Mouse (Mus musculus) cerebellum, adult 9-11 months (tissue): ENCODE results near the gene Car10.
A peak's percentile ranks its signal among the peaks of the same experiment; 100 is the strongest.

Experiments used
- DNase-seq: peaks from one replicate; pipeline ENCODE4 v3.0.0; 2022

Car10 gene

GRCm38 (mm10) chr11:93097941-93098828 lies at the start of gene Car10:
TSS of gene Car10 (plus strand) at chr11:93098028.
- DNase-seq, result peak; percentile 78

GRCm38 (mm10) chr11:93065021-93065420 lies 32.8 kb upstream of the Car10 start:
- no peak for DNase-seq

- DNase-seq, result no peak
These were observed 32.1 kb upstream of the Car10 start for GRCm38 (mm10) chr11:93065656-93066181.

- no peak for DNase-seq
These were observed 2.2 kb upstream of the Car10 start for GRCm38 (mm10) chr11:93095588-93095987.

GRCm38 (mm10) chr11:93097001-93097400 lies 827 bp upstream of the Car10 start:
- DNase-seq, result peak; percentile 41

GRCm38 (mm10) chr11:93097431-93097851 lies 387 bp upstream of the Car10 start:
- DNase-seq, result peak; percentile 69

- DNase-seq, result peak; percentile 87
These were observed 1.1 kb downstream of the Car10 start for GRCm38 (mm10) chr11:93098933-93099381.

GRCm38 (mm10) chr11:93099431-93100370 lies 1.9 kb downstream of the Car10 start:
- peak; percentile 82 for DNase-seq

- peak; percentile 62 for DNase-seq
These were observed 2.8 kb downstream of the Car10 start for GRCm38 (mm10) chr11:93100606-93101005.

- peak; percentile 84 for DNase-seq
These were observed 3.3 kb downstream of the Car10 start for GRCm38 (mm10) chr11:93101106-93101505.

- peak; percentile 37 for DNase-seq
These were observed 4.5 kb downstream of the Car10 start for GRCm38 (mm10) chr11:93102321-93102720.

- DNase-seq, result peak; percentile 81
These were observed 5.4 kb downstream of the Car10 start for GRCm38 (mm10) chr11:93103101-93103815.

GRCm38 (mm10) chr11:93109451-93109850 lies 11.6 kb downstream of the Car10 start:
- peak; percentile 89 for DNase-seq

GRCm38 (mm10) chr11:93120766-93121415 lies 23.1 kb downstream of the Car10 start:
- peak; percentile 75 for DNase-seq

GRCm38 (mm10) chr11:93123691-93124090 lies 25.9 kb downstream of the Car10 start:
- peak; percentile 79 for DNase-seq

- DNase-seq, result no peak
These were observed 28.6 kb downstream of the Car10 start for GRCm38 (mm10) chr11:93126466-93126865.

GRCm38 (mm10) chr11:93128481-93128880 lies 30.7 kb downstream of the Car10 start:
- no peak for DNase-seq

- DNase-seq, result peak; percentile 80
These were observed 40.0 kb downstream of the Car10 start for GRCm38 (mm10) chr11:93137841-93138240.

- peak; percentile 65 for DNase-seq
These were observed 43.9 kb downstream of the Car10 start for GRCm38 (mm10) chr11:93141727-93142126.

GRCm38 (mm10) chr11:93144544-93144943 lies 46.7 kb downstream of the Car10 start:
- DNase-seq, result no peak

- DNase-seq, result peak; percentile 90
These were observed 57.1 kb downstream of the Car10 start for GRCm38 (mm10) chr11:93154910-93155309.

- no peak for DNase-seq
These were observed 74.6 kb downstream of the Car10 start for GRCm38 (mm10) chr11:93172430-93172829.
